Mouse (Mus musculus) sigmoid colon, adult 10 weeks (tissue): ENCODE results near the gene Mgat1. TPM values are rescaled to one million over a fixed set of nuclear protein-coding genes. Genes with fewer than 3 reads are reported as not detected.

ENCODE experiments used
- polyA plus RNA-seq: library from polyadenylated mRNA; stranded (reverse); fragments of 350-450 nt; fragmentation: Illumina TruSeq; extraction: RNeasy Lipid Tissue Mini Kit (QIAGEN cat#74804); gene quantifications from one replicate; pipeline ENCODE4 v1.2.3, GENCODE M21; 2014; ENCODE audit warnings: low read depth, low replicate concordance

The Mgat1 gene
- 26.3 TPM for polyA plus RNA-seq

DNA sequence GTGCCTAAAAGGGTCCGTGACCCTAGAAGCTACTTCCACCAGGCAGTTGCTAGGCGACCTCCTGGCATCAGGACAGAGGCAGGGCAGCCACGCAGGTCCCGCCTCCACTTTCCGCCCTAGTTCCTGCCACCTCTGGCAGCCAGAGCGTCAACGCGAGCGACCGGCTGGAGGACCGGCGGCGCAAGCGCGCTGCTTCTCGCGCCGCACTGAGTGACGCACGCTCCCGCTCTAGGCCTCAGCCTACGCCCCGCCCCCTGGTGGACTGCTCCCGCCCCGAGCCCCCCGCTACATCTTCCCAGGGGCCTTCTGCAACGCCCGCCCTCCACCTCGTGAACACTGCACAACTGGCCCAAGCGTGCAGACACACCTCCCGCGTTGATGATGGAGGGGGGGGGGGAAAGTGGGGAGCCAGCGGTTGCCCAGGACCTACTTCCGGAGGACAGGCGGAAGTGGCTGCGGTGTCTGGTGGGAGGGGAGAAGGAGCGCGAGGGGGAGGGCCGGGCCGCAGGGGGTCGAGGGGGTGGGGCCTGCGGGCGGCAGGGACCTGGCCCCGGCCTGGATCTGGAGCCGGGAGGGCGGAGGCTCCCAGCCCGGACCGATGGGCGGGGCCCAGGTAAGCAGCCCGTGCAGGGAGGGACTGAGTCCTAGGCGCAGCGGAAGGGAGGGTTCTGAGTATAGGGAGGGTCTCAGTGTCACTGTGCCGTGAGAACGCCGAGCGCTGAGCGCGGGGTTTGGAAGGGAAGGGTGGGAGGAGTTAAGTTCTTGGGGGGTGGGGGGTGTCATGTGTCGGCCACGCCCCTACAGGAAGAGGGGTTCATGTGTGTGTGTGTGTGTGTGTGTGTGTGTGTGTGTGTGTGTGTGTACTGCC, at the start of gene Mgat1:
Gene Mgat1, plus strand, starts transcription at position 465 of the 868 bp plus-strand sequence.

DNA sequence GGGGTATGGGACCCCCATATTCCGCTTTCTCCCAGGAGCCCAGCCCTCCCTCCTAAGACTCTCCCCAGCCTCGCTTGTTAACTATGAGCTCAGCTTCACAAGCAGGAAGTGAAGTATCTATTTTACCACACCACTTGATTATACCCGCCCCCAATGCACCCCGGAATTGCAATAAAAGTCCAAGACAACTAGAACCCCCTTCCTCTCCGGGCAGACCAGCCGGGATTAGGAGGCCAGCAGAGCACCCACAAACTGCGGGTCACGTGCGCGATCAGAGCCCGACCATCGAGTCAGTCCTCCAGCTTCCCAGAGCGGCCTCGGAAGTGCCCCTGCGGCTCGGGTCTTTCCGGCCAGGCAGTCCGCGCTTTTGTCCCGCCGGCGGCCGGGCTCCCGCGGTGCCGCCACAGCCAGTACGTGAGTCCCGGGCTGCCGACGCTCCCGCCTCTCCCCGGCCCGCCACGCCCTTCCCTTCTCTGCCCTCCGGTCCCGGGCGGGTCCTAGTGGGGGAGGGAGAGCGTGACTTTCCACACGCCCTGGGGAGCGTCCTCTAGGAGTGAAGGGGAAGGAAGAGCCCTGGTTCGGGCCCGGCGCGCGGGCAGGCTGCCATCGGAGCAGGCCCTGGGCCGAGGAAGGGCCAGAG, 40.7 kb upstream of the Mgat1 start, which contains the start of gene Zfp62:
Gene Zfp62, plus strand, starts transcription at position 164 of the 640 bp plus-strand sequence.

DNA sequence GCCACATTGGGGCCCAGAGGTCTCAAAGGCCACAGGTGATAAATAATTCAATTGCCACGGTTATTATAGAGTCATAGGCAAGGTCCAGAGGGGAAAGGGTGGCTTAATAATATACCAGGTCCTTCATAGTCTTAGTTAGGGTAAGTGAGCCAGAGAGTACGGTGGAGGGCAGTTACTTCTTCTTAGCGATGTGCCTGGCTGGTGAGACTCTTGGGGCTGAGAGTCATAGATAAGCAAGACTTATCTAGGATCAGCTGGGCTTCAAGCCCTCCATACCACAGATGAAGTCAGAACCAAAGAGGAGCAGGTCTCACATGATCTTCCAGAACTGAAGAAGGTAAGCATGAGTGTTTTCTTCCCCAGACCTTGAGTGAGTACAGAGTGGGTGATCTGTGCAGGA, 34.2 kb downstream of the Mgat1 start, which contains the start of gene Olfr1393:
Gene Olfr1393, plus strand, starts transcription at position 83 of the 400 bp plus-strand sequence.

DNA sequence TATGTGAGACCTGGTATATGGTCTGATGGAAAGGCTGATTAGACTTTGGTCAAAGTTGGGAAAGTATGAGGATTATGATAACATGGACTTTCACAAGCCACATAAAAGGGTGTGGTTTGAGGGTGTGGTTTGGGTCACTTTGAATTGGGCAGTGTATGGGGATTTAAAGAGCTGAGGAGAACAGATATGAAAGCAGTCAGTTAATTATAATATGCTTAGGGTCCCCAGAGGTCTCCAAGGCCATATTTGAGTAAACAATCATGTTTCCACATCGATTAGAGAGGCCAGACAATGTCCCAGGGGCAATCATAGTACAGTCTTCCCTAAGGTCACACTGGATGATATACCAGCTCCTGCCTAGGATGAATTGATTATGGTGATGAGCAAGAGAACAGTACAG, 41.0 kb downstream of the Mgat1 start, which contains the start of gene Olfr1392:
Gene Olfr1392, plus strand, starts transcription at position 301 of the 400 bp plus-strand sequence.

DNA sequence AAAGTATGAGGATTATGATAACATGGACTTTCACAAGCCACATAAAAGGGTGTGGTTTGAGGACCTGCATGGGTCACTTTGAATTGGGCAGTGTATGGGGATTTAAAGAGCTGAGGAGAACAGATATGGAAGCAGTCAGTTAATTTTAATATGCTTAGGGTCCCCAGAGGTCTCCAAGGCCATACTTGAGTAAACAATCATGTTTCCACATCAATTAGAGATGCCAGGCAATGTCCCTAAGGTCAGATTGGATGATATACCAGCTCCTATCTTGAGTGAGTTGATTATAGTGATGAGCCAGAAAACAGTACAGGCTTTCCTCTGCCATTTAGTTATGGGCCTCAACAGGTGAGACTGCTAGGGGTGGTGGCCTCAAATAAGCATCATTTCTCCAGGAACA, 60.5 kb downstream of the Mgat1 start, which contains the start of gene Olfr10:
Gene Olfr10, plus strand, starts transcription at position 301 of the 400 bp plus-strand sequence.

Other genes starting within 250 kb of the Mgat1 start
- gene 9930111J21Rik2, start 192.9 kb upstream of the Mgat1 start, polyA plus RNA-seq, result 24.0 TPM
- gene Tgtp2, start 180.0 kb upstream of the Mgat1 start, polyA plus RNA-seq, result 13.2 TPM
- 19.4 TPM for gene Ifi47, start 167.6 kb upstream of the Mgat1 start, polyA plus RNA-seq
- gene Olfr1396, start 129.3 kb upstream of the Mgat1 start, polyA plus RNA-seq, result 0.16 TPM
- not detected for gene Olfr1395, start 101.9 kb upstream of the Mgat1 start, polyA plus RNA-seq
- not detected for gene Olfr1394, start 89.8 kb upstream of the Mgat1 start, polyA plus RNA-seq
- 4.3 TPM for gene Btnl9, start 57.0 kb upstream of the Mgat1 start, polyA plus RNA-seq
- gene Zfp62, start 40.9 kb upstream of the Mgat1 start, polyA plus RNA-seq, result 137 TPM
- gene Olfr1393, start 34.1 kb downstream of the Mgat1 start, polyA plus RNA-seq, result not detected
- not detected for gene Olfr1392, start 41.1 kb downstream of the Mgat1 start, polyA plus RNA-seq
- gene Olfr10, start 60.5 kb downstream of the Mgat1 start, polyA plus RNA-seq, result not detected
- not detected for gene Olfr1391, start 78.6 kb downstream of the Mgat1 start, polyA plus RNA-seq
- not detected for gene Olfr1390, start 91.0 kb downstream of the Mgat1 start, polyA plus RNA-seq
- not detected for gene Olfr1389, start 178.9 kb downstream of the Mgat1 start, polyA plus RNA-seq
- not detected for gene Olfr1388, start 192.4 kb downstream of the Mgat1 start, polyA plus RNA-seq
- not detected for gene Olfr1387, start 211.2 kb downstream of the Mgat1 start, polyA plus RNA-seq
- gene Olfr1386, start 220.9 kb downstream of the Mgat1 start, polyA plus RNA-seq, result not detected
- not detected for gene Olfr1385, start 244.9 kb downstream of the Mgat1 start, polyA plus RNA-seq